In genomic region chr12:99320966-99321496, GRCm38 (mm10) we compare ENCODE assay signal across 16 mouse cellular contexts.
"Had no signal": no experiment of that assay in that cellular context is flagged by ENCODE, and none has a peak within 500 bp of the region (broad histone marks: within the 10 kb centered on the region; RNA-seq: fewer than 3 reads in every experiment).

No protein-coding gene starts in this region.

- H3K9ac ChIP-seq: limb, embryonic 12.5 days; lung, embryonic 14.5 days; midbrain, embryonic 12.5 days had no signal

- ATAC-seq: midbrain, embryonic 16.5 days had no signal

- H3K27me3 ChIP-seq: limb, embryonic 12.5 days; megakaryocyte, embryonic 14.5 days; midbrain, embryonic 12.5 days had no signal

- H3K4me2 ChIP-seq: limb, embryonic 12.5 days; lung, embryonic 14.5 days; midbrain, embryonic 12.5 days had no signal

- DNase-seq: kidney, adult 11 months; kidney, adult 9 months; kidney, postnatal 36 days; lung, embryonic 14.5 days; lung, postnatal 10 days; right cerebral cortex, adult 18-20 months; right cerebral cortex, postnatal 25 days; thymus, adult 18-20 months; thymus, postnatal 25 days had no signal

- H3K9me3 ChIP-seq: limb, embryonic 12.5 days; megakaryocyte, embryonic 14.5 days had no signal

- H3K4me3 ChIP-seq: layer of hippocampus, adult 2 months; limb, embryonic 12.5 days; midbrain, embryonic 12.5 days had no signal

- H3K27ac ChIP-seq: kidney, postnatal 0 days; layer of hippocampus, adult 2 months; limb, embryonic 12.5 days; macrophage; midbrain, embryonic 12.5 days had no signal
